Mouse (Mus musculus): ENCODE results near the gene Ugt1a1.

DNA sequence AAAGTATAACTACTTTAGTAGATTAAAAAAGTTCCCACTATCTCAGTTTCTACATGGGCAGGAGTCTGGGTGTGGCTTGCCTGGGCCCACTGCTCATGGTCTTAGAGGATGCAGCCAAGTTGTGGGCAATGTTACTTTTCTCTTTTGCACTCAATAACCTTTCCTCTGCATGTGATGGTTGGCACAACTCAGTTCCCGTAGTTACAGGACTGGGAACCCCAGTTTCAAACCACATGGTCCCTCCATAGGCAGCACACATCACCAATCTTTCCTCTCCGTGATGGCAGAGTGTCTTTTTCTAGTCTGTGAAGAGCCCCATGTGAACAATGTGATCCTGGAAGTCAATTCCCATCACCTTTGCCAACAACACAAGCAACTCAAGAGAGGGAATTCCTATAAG is 15.7 kb downstream of the Ugt1a1 start:
- no peak for TF ChIP-seq POLR2A (IDR thresholded peaks at IDR 0.05; ENCODE audit: insufficient read depth, low read length)
- no peak for TF ChIP-seq CTCF (IDR thresholded peaks at IDR 0.05; ENCODE audit: low read depth, low read length)
- TF ChIP-seq EP300 (IDR thresholded peaks at IDR 0.05; ENCODE audit: insufficient read depth, low read depth, low read length): no peak

Data from ES-Bruce4 (cell line).